Mouse (Mus musculus) thymus, adult 18-20 months (tissue): ENCODE results near the gene Gpx4.
A peak's percentile ranks its signal among the peaks of the same experiment; 100 is the strongest.
"Not testable (repeated sequence)": the region's sequence is repeated elsewhere in the genome, so short reads cannot be mapped to it uniquely, and the experiment has no call there.

ENCODE experiments used
- DNase-seq, 2 experiments: peaks; one replicate each; pipeline ENCODE4 v3.0.0; 2022; ENCODE audit warnings: mixed read lengths in 2 of 2

Gene Gpx4

GRCm38 (mm10) chr10:80024229-80025043 is 22.5 kb upstream of the Gpx4 start:
- peak; percentile 74 to 88 for DNase-seq

GRCm38 (mm10) chr10:80025044-80025347 is 22.0 kb upstream of the Gpx4 start:
- peak in 1 of 2 experiments; percentile 48 for DNase-seq

GRCm38 (mm10) chr10:80025463-80025862 is 21.5 kb upstream of the Gpx4 start:
- no peak for DNase-seq

- DNase-seq = peak in 1 of 2 experiments; percentile 57
Observed at GRCm38 (mm10) chr10:80025889-80026288, 21.1 kb upstream of the Gpx4 start.

- peak in 1 of 2 experiments; percentile 43 for DNase-seq
Observed at GRCm38 (mm10) chr10:80027681-80028520, 19.1 kb upstream of the Gpx4 start.

GRCm38 (mm10) chr10:80028521-80028846 is 18.5 kb upstream of the Gpx4 start:
- DNase-seq = no peak

- DNase-seq = no peak
Observed at GRCm38 (mm10) chr10:80030191-80030590, 16.8 kb upstream of the Gpx4 start.

- no peak for DNase-seq
Observed at GRCm38 (mm10) chr10:80030736-80031135, 16.2 kb upstream of the Gpx4 start.

GRCm38 (mm10) chr10:80032799-80033480 is 14.0 kb upstream of the Gpx4 start:
- no peak for DNase-seq

GRCm38 (mm10) chr10:80033511-80034391 is 13.2 kb upstream of the Gpx4 start:
- no peak for DNase-seq

- DNase-seq = no peak
Observed at GRCm38 (mm10) chr10:80035148-80035547, 11.8 kb upstream of the Gpx4 start.

- no peak for DNase-seq
Observed at GRCm38 (mm10) chr10:80035686-80036085, 11.3 kb upstream of the Gpx4 start.

- DNase-seq = no peak
Observed at GRCm38 (mm10) chr10:80036832-80037231, 10.1 kb upstream of the Gpx4 start.

GRCm38 (mm10) chr10:80039559-80039979 is 7.4 kb upstream of the Gpx4 start, which contains the start of gene Polr2e:
Gene Polr2e (minus strand): TSS chr10:80039795.
- peak; percentile 94 for DNase-seq

- not testable (repeated sequence) for DNase-seq
Observed at GRCm38 (mm10) chr10:80041409-80042060, 5.4 kb upstream of the Gpx4 start.

- DNase-seq = no peak
Observed at GRCm38 (mm10) chr10:80044087-80044486, 2.9 kb upstream of the Gpx4 start.

- not testable (repeated sequence) for DNase-seq
Observed at GRCm38 (mm10) chr10:80045364-80045763, 1.6 kb upstream of the Gpx4 start.

GRCm38 (mm10) chr10:80045766-80046165 is 1.2 kb upstream of the Gpx4 start:
- no peak for DNase-seq

GRCm38 (mm10) chr10:80048396-80048795 is 1.4 kb downstream of the Gpx4 start:
- DNase-seq = no peak

GRCm38 (mm10) chr10:80048834-80049233 is 1.9 kb downstream of the Gpx4 start:
- DNase-seq = no peak

- no peak for DNase-seq
Observed at GRCm38 (mm10) chr10:80050244-80050643, 3.3 kb downstream of the Gpx4 start.
